Mouse (Mus musculus) megakaryocyte progenitor cell, adult 5-6 weeks (primary cell): ENCODE measurements around the gene Zc3h10. TPM values are rescaled to one million over a fixed set of nuclear protein-coding genes. Genes with fewer than 3 reads are reported as not detected.

Source experiments
- ATAC-seq: replicated peaks from 2 replicates; pipeline ENCODE4 v1.8.0; 2016; ENCODE audit warnings: mild to moderate bottlenecking, moderate TSS enrichment, inconsistent platforms; ENCODE audit not compliant: poor library complexity
- total RNA-seq, 2 experiments: library from RNA; stranded (forward) in 1 of 2; stranded (reverse) in 1 of 2; fragments of 157-497, 149-512 nt in 1 of 2; fragments of 200-1000 nt in 1 of 2; gene quantifications; 2 replicates each; pipeline versions ENCODE4 v1.2.3 to v1.2.4; 2015 to 2017

Zc3h10 gene
- 5.9 and 6.7 TPM in 2 replicates for total RNA-seq (2015)
- 10.2 and 13.3 TPM in 2 replicates for total RNA-seq (2017)

- peak; percentile 72 for ATAC-seq
These were observed at the start of gene Zc3h10 for GRCm38 (mm10) chr10:128547361-128548032. Zc3h10 (minus strand) TSS chr10:128547774.

GRCm38 (mm10) chr10:128592797-128593196, 45.2 kb upstream of the Zc3h10 start:
- no peak for ATAC-seq

- ATAC-seq, result no peak
These were observed 43.9 kb upstream of the Zc3h10 start for GRCm38 (mm10) chr10:128591436-128591835.

GRCm38 (mm10) chr10:128590193-128590690, 42.7 kb upstream of the Zc3h10 start:
- ATAC-seq, result peak; percentile 47

GRCm38 (mm10) chr10:128589464-128590192, 42.1 kb upstream of the Zc3h10 start, which contains the start of gene Erbb3:
Erbb3 (minus strand) TSS chr10:128589652.
- peak; percentile 40 for ATAC-seq

GRCm38 (mm10) chr10:128588775-128589463, 41.3 kb upstream of the Zc3h10 start:
- ATAC-seq, result no peak; the same call in 1 of the 2 replicates

- ATAC-seq, result no peak
These were observed 40.6 kb upstream of the Zc3h10 start for GRCm38 (mm10) chr10:128588136-128588535.

GRCm38 (mm10) chr10:128587697-128588096, 40.1 kb upstream of the Zc3h10 start:
- ATAC-seq, result no peak

- no peak for ATAC-seq
These were observed 39.5 kb upstream of the Zc3h10 start for GRCm38 (mm10) chr10:128587120-128587519.

GRCm38 (mm10) chr10:128586546-128586945, 39.0 kb upstream of the Zc3h10 start:
- ATAC-seq, result no peak

GRCm38 (mm10) chr10:128584386-128584785, 36.8 kb upstream of the Zc3h10 start:
- ATAC-seq, result no peak

- no peak; the same call in 1 of the 2 replicates for ATAC-seq
These were observed 36.1 kb upstream of the Zc3h10 start for GRCm38 (mm10) chr10:128583644-128584043.

- no peak for ATAC-seq
These were observed 32.2 kb upstream of the Zc3h10 start for GRCm38 (mm10) chr10:128579731-128580130.

GRCm38 (mm10) chr10:128579298-128579697, 31.7 kb upstream of the Zc3h10 start:
- ATAC-seq, result no peak

GRCm38 (mm10) chr10:128578330-128578729, 30.8 kb upstream of the Zc3h10 start:
- peak; percentile 79 for ATAC-seq

- peak; percentile 85 for ATAC-seq
These were observed 27.5 kb upstream of the Zc3h10 start for GRCm38 (mm10) chr10:128575063-128575462.

GRCm38 (mm10) chr10:128565788-128566531, 18.4 kb upstream of the Zc3h10 start, which contains the start of gene Pa2g4:
Pa2g4 (minus strand) TSS chr10:128565987.
- peak; percentile 82 for ATAC-seq

- ATAC-seq, result peak; percentile 40
These were observed 17.7 kb upstream of the Zc3h10 start for GRCm38 (mm10) chr10:128565206-128565787.

- no peak for ATAC-seq
These were observed 16.0 kb upstream of the Zc3h10 start for GRCm38 (mm10) chr10:128563544-128563943.

- no peak for ATAC-seq
These were observed 9.4 kb upstream of the Zc3h10 start for GRCm38 (mm10) chr10:128556963-128557362.
